Mouse (Mus musculus) T-helper 1 cell (primary cell): ENCODE measurements around the gene Psmb1.
"Not testable (repeated sequence)": the region's sequence is repeated elsewhere in the genome, so short reads cannot be mapped to it uniquely, and the experiment has no call there.

Experiments used
- in situ Hi-C: fragments of 300-600 bp; cut with MboI, MseI; formaldehyde crosslinking; loops from one replicate; pipeline ENCODE4 v1.15.1; 2025; ENCODE audit warnings: high pct_unique_total_duplicates

The Psmb1 gene

GRCm38 (mm10) chr17:15499656-15500394, at the start of gene Psmb1, which contains the start of gene Tbp:
TSS of gene Psmb1 (minus strand) at chr17:15499751.
TSS of gene Tbp (plus strand) at chr17:15499888.
- in situ Hi-C loops, result no loop called here

GRCm38 (mm10) chr17:15546440-15546839, 46.9 kb upstream of the Psmb1 start:
- in situ Hi-C loops, result no loop called here

- in situ Hi-C loops, result not testable (repeated sequence)
Observed at GRCm38 (mm10) chr17:15543868-15544267, 44.3 kb upstream of the Psmb1 start.

GRCm38 (mm10) chr17:15540309-15540708, 40.8 kb upstream of the Psmb1 start:
- in situ Hi-C loops, result no loop called here

- in situ Hi-C loops, result no loop called here
Observed at GRCm38 (mm10) chr17:15536457-15536904, 36.9 kb upstream of the Psmb1 start.

GRCm38 (mm10) chr17:15535943-15536342, 36.4 kb upstream of the Psmb1 start:
- in situ Hi-C loops, result no loop called here

- in situ Hi-C loops, result no loop called here
Observed at GRCm38 (mm10) chr17:15535162-15535800, 35.7 kb upstream of the Psmb1 start.

GRCm38 (mm10) chr17:15530141-15530540, 30.6 kb upstream of the Psmb1 start:
- in situ Hi-C loops, result loop anchor here (5.0 kb wide), 2 partner anchors 37 to 97 kb away; no protein-coding TSS in a partner anchor

- in situ Hi-C loops, result no loop called here
Observed at GRCm38 (mm10) chr17:15528887-15529286, 29.3 kb upstream of the Psmb1 start.

GRCm38 (mm10) chr17:15527811-15528136, 28.2 kb upstream of the Psmb1 start:
- in situ Hi-C loops, result no loop called here

GRCm38 (mm10) chr17:15526986-15527810, 27.6 kb upstream of the Psmb1 start, which contains the start of gene Pdcd2:
TSS of gene Pdcd2 (minus strand) at chr17:15527301.
- in situ Hi-C loops, result no loop called here

GRCm38 (mm10) chr17:15526304-15526703, 26.8 kb upstream of the Psmb1 start:
- in situ Hi-C loops, result no loop called here

GRCm38 (mm10) chr17:15518766-15519165, 19.2 kb upstream of the Psmb1 start:
- in situ Hi-C loops, result loop anchor here (10.0 kb wide), 1 partner anchor 246 kb away; no protein-coding TSS in a partner anchor

- in situ Hi-C loops, result loop anchor here (10.0 kb wide), 1 partner anchor 247 kb away; no protein-coding TSS in a partner anchor
Observed at GRCm38 (mm10) chr17:15518186-15518585, 18.6 kb upstream of the Psmb1 start.

- in situ Hi-C loops, result loop anchor here (10.0 kb wide), 1 partner anchor 247 kb away; no protein-coding TSS in a partner anchor
Observed at GRCm38 (mm10) chr17:15517776-15518175, 18.2 kb upstream of the Psmb1 start.

- in situ Hi-C loops, result loop anchor here (10.0 kb wide), 1 partner anchor 254 kb away; no protein-coding TSS in a partner anchor
Observed at GRCm38 (mm10) chr17:15510694-15511093, 11.1 kb upstream of the Psmb1 start.

GRCm38 (mm10) chr17:15498753-15499113, 818 bp downstream of the Psmb1 start:
- in situ Hi-C loops, result no loop called here

GRCm38 (mm10) chr17:15497882-15498752, 1.4 kb downstream of the Psmb1 start:
- in situ Hi-C loops, result no loop called here

GRCm38 (mm10) chr17:15490542-15490941, 9.0 kb downstream of the Psmb1 start:
- in situ Hi-C loops, result no loop called here

- in situ Hi-C loops, result loop anchor here (5.0 kb wide), 1 partner anchor 75 kb away; the partner anchor contains the start of gene Fam120b
Observed at GRCm38 (mm10) chr17:15472671-15473070, 26.9 kb downstream of the Psmb1 start.

- in situ Hi-C loops, result no loop called here
Observed at GRCm38 (mm10) chr17:15467669-15468068, 31.9 kb downstream of the Psmb1 start.
